Mouse (Mus musculus) small intestine, adult 2 months (tissue): ENCODE measurements around the gene Phldb2.

Source experiments
- CTCF ChIP-seq: fragments of 200-500 bp; IDR thresholded peaks from 2 replicates; pipeline ENCODE4 v1.5.1; 2012; ENCODE audit warnings: low read depth, mild to moderate bottlenecking, control low read depth, inconsistent platforms, low read length, moderate library complexity, mixed read lengths; ENCODE audit not compliant: insufficient replicate concordance, insufficient read length; ENCODE audit errors: extremely low read depth
- POLR2A ChIP-seq: fragments of 200-500 bp; IDR thresholded peaks from 2 replicates; pipeline ENCODE4 v1.6.1; 2012; ENCODE audit warnings: low read depth, mild to moderate bottlenecking, control low read depth, inconsistent platforms, low read length, moderate library complexity

DNA sequence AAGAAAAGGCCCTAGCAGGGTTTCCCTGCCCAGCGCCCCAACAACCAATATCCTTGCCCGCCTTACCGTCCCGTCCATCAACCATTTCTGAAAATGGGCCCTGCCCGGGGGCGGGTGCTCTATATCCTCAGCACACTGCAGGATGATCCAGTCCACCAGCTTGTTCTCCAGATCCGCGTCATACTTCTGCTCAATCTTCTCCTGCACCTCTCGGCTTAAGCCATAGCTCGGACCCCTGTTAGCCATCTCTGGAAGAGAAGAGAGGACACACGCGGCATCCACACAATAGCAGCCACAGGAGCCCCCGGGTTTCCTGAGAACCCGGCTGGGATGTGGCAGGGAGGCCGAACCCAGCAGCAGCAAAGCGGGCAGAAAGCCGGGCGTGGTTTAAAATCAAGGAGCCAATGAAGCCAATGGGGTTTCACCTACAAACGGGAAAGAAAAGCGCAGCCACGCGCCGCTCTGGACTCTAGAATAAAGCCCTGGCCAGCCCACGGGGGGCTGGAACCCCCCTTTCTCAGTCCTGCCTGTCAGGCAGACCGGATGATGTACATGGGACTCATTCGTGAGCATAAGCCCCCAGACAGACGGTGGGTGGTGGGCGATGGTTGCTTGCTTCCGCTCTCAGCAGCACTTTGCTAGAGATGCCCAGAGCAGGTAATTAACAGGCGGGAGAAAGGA is 229.2 kb downstream of the Phldb2 start, which contains the start of gene Tagln3:
- TF ChIP-seq CTCF (no peak), POLR2A (no peak)
